In the genomic region with DNA sequence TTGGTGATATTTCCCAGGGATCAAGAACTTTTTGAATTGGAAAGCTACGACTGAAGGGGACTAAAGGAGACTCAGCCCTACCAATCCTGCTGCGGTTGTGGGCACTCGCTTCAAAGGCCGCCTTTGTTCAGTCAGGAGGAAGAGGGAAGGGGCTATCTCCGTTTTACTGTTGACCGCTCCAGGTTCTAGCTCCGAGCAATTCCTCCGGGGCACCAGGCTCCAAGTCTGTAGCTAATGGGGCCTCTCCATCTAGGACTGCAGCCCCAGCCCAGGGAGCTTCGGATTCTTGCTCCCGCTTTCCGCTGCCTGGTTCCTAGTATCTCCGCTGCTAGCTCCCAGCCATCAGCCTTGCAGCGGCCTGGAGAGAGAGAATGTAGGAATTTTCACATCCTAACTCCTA, we compare ENCODE assay signal across 9 mouse cellular contexts. TPM values are rescaled to one million over a fixed set of nuclear protein-coding genes. Genes with fewer than 3 reads are reported as not detected.
DNase-seq lines count a peak whose midpoint lies in the region; ATAC-seq and TF ChIP-seq lines count a peak whose summit lies in the region.
"Had no signal": no experiment of that assay in that cellular context is flagged by ENCODE, and none has a peak within 500 bp of the region (broad histone marks: within the 10 kb centered on the region; RNA-seq: fewer than 3 reads in every experiment).

No protein-coding gene starts in this region.

- WGBS in heart, embryonic 12.5 days: 1% methylated on average over 13 of the region's 13 CpGs
- under 1% methylated on average over 13 of the region's 13 CpGs for WGBS in hindbrain, embryonic 12.5 days
- 2% methylated on average over 13 of the region's 13 CpGs for WGBS in midbrain, embryonic 14.5 days

- DNase-seq in heart, adult 9 months (ENCODE audit: low spot score in 2 of 2): no peak
- DNase-seq in midbrain, embryonic 14.5 days: peak; percentile 41
- no peak for DNase-seq in layer of hippocampus, postnatal 14 days (ENCODE audit: low spot score in 2 of 2)
- no peak for DNase-seq in cerebellum, postnatal 14 days
- DNase-seq in urinary bladder, adult 18-20 months (ENCODE audit: low spot score in 2 of 2): no peak

- ATAC-seq in heart, embryonic 12.5 days (ENCODE audit: insufficient number of reproducible peaks, low FRiP score): no peak
- ATAC-seq in hindbrain, embryonic 12.5 days (ENCODE audit: low FRiP score): no peak
- ATAC-seq in midbrain, embryonic 14.5 days (ENCODE audit: low FRiP score, low TSS enrichment): no peak

- TF ChIP-seq CTCF in bone marrow macrophage, adult 2 months (IDR thresholded peaks at IDR 0.05; ENCODE audit: low read depth, low read length): no peak

- no peak overlapping the region for H3K27ac ChIP-seq in heart, embryonic 12.5 days (ENCODE audit: poor library complexity, severe bottlenecking)
- no peak overlapping the region for H3K27ac ChIP-seq in bone marrow macrophage, adult 2 months (ENCODE audit: insufficient read depth, low read depth, low read length)
- no peak overlapping the region for H3K27ac ChIP-seq in hindbrain, embryonic 12.5 days
- no peak overlapping the region for H3K27ac ChIP-seq in midbrain, embryonic 14.5 days (replicated peaks; ENCODE audit: low read depth, low read length)

- H3K4me3 ChIP-seq in heart, embryonic 12.5 days: peak overlapping the region; percentile 42
- H3K4me3 ChIP-seq in bone marrow macrophage, adult 2 months (ENCODE audit: insufficient read depth, low read length): peak overlapping the region; percentile 31; the same call in 1 of the 2 replicates
- H3K4me3 ChIP-seq in hindbrain, embryonic 12.5 days: peak overlapping the region; percentile 29; the same call in 1 of the 2 replicates
- H3K4me3 ChIP-seq in midbrain, embryonic 14.5 days (replicated peaks; ENCODE audit: low read depth, low read length): peak overlapping the region; percentile 21

- peak overlapping the region; percentile 71 for H3K4me2 ChIP-seq in heart, embryonic 12.5 days
- H3K4me2 ChIP-seq in hindbrain, embryonic 12.5 days (replicated peaks): peak overlapping the region; percentile 50
- peak overlapping the region; percentile 44 for H3K4me2 ChIP-seq in midbrain, embryonic 14.5 days (ENCODE audit: low read length)

- H3K27me3 ChIP-seq in heart, embryonic 12.5 days (replicated peaks): peaks cover 95% of the 10 kb centered on the region
- H3K27me3 ChIP-seq in hindbrain, embryonic 12.5 days: peaks cover 98% of the 10 kb centered on the region
- peaks cover 93% of the 10 kb centered on the region for H3K27me3 ChIP-seq in midbrain, embryonic 14.5 days (ENCODE audit: control insufficient read depth, insufficient read depth, low read length)

- peaks cover 35% of the 10 kb centered on the region for H3K4me1 ChIP-seq in heart, embryonic 12.5 days (replicated peaks)
- no peaks in the 10 kb centered on the region for H3K4me1 ChIP-seq in bone marrow macrophage, adult 2 months (ENCODE audit: control insufficient read depth, insufficient read depth, low read length)
- peaks cover 48% of the 10 kb centered on the region for H3K4me1 ChIP-seq in hindbrain, embryonic 12.5 days
- H3K4me1 ChIP-seq in midbrain, embryonic 14.5 days (ENCODE audit: control insufficient read depth, insufficient read depth, low read length): peaks cover 25% of the 10 kb centered on the region; the same call in 1 of the 2 replicates

- no peaks in the 10 kb centered on the region for H3K36me3 ChIP-seq in heart, embryonic 12.5 days
- H3K36me3 ChIP-seq in hindbrain, embryonic 12.5 days: no peaks in the 10 kb centered on the region
- no peaks in the 10 kb centered on the region for H3K36me3 ChIP-seq in midbrain, embryonic 14.5 days (ENCODE audit: control insufficient read depth, insufficient read depth, low read length)

- H3K9me3 ChIP-seq in heart, embryonic 12.5 days (replicated peaks): no peaks in the 10 kb centered on the region
- no peaks in the 10 kb centered on the region for H3K9me3 ChIP-seq in hindbrain, embryonic 12.5 days (replicated peaks)
- no peaks in the 10 kb centered on the region for H3K9me3 ChIP-seq in midbrain, embryonic 14.5 days (ENCODE audit: control insufficient read depth, low read length)

- H3K9ac ChIP-seq in heart, embryonic 12.5 days: no peak overlapping the region
- H3K9ac ChIP-seq in hindbrain, embryonic 12.5 days: no peak overlapping the region
- H3K9ac ChIP-seq in midbrain, embryonic 14.5 days (replicated peaks; ENCODE audit: low read length): no peak overlapping the region

- TF ChIP-seq POLR2A in bone marrow macrophage, adult 2 months (IDR thresholded peaks at IDR 0.05; ENCODE audit: borderline replicate concordance, low read depth, low read length): no peak

RNA-seq across cellular contexts. Expression of gene Emx1, which starts 3.4 kb away (rescaled TPM):
- not detected in 2 replicates for polyA plus RNA-seq in heart, embryonic 12.5 days (2016; fragmentation: Nextera tagmentation; extraction: Ambion mirVana)
- polyA plus RNA-seq in bone marrow macrophage, adult 2 months (2012; ENCODE audit: insufficient read depth, insufficient read length, missing spikeins): not detected in 2 replicates
- 0.27 TPM in 1 of 2 replicates, not detected in the other for polyA plus RNA-seq in hindbrain, embryonic 12.5 days (2016; fragmentation: Nextera tagmentation; extraction: Ambion mirVana)
- polyA plus RNA-seq in midbrain, embryonic 14.5 days (2014; fragmentation: Nextera tagmentation; extraction: Ambion mirVana): 1.1 and 1.6 TPM in 2 replicates
- total RNA-seq in layer of hippocampus, postnatal 14 days (2021): 10 to 100 TPM; 22.8 to 22.9 TPM
- polyA plus RNA-seq: C2C12 had no signal

RNA-seq across cellular contexts. Expression of gene Spr, which starts 53.1 kb away (rescaled TPM):
- 51.2 and 53.7 TPM in 2 replicates for polyA plus RNA-seq in heart, embryonic 12.5 days (2016; fragmentation: Nextera tagmentation; extraction: Ambion mirVana)
- polyA plus RNA-seq in bone marrow macrophage, adult 2 months (2012; ENCODE audit: insufficient read depth, insufficient read length, missing spikeins): 26.6 and 32.9 TPM in 2 replicates
- 23.3 and 31.2 TPM in 2 replicates for polyA plus RNA-seq in hindbrain, embryonic 12.5 days (2016; fragmentation: Nextera tagmentation; extraction: Ambion mirVana)
- 36.5 and 43.3 TPM in 2 replicates for polyA plus RNA-seq in midbrain, embryonic 14.5 days (2014; fragmentation: Nextera tagmentation; extraction: Ambion mirVana)
- 10 to 100 TPM; 42.1 to 49.3 TPM for total RNA-seq in layer of hippocampus, postnatal 14 days (2021)
